Mouse (Mus musculus): ENCODE data around the gene Dnph1.

- TF ChIP-seq MAX (IDR thresholded peaks at IDR 0.05), result no peak
- TF ChIP-seq CTCF (IDR thresholded peaks at IDR 0.05; ENCODE audit: control insufficient read depth, insufficient read depth, insufficient read length), result no peak
- no peak for TF ChIP-seq USF1 (IDR thresholded peaks at IDR 0.05; ENCODE audit: low read depth)
These were observed 25.6 kb downstream of the Dnph1 start for GRCm38 (mm10) chr17:46521963-46522668.

Measured in C2C12 (cell line).